Mouse (Mus musculus): ENCODE measurements at regions not wholly inside any gene's neighbourhood (a gene's known extent, or its start where the extent isn't known, plus 50 kb on each side); places are given as distances from the start of the nearest gene placed in this dataset.

DNA sequence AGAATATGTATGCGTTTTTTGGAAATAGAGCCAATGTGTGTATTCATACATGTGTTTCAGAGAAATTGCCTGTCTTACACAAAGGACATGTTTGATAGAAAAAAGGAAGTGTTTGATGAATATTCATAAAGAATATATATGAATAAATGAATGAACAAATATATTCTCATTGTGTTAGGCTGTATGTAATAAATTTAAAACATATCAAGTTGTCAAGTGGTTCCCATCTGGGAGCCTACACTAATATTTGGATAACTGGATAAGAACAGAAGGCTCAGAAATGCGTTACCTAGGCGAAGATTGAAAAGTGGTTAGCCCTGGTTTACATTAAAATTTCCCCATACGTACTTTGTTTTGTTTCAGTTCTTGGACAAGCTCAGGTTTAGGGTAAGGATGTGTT, 1369.7 kb downstream of the Slc22a22 start:
- no peaks in the 10 kb centered on the region for H3K36me3 ChIP-seq
- H3K4me2 ChIP-seq (replicated peaks): no peak overlapping the region
- no peak overlapping the region for H3K4me3 ChIP-seq (replicated peaks)
- ATAC-seq: no peak
- no peak overlapping the region for H3K27ac ChIP-seq
- H3K9me3 ChIP-seq: no peaks in the 10 kb centered on the region
- H3K4me1 ChIP-seq (replicated peaks): no peaks in the 10 kb centered on the region
- no peaks in the 10 kb centered on the region for H3K27me3 ChIP-seq (replicated peaks)
- 58% methylated on average over 4 of the region's 4 CpGs for WGBS
- H3K9ac ChIP-seq: no peak overlapping the region

DNA sequence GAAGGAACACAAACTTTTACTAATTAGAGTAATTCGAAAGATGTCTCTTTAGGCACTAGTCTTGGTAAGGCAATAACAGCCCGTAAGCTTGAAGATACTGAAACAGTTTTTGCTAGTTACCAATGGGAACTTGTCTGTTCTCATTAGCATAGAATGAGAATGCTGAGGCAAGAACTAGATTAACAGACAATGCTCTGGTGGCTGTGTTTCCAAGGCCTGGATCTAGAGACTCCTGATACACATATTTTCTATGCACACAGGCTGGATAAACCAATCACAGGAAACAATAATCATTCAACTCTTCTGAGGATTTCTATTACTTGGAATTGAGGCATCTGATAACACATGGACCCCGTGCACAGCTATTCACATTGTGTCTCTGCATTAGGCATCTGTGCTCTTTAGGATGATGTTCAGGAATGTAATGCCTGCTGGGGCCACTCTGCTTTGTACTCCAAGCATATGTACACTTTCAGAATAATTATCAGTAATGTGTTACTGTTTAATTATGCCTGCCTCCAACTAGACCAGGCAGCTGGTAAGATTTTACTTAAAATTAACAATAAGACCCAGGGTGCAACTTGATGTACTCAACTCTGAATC, 1377.2 kb downstream of the Slc22a22 start:
- H3K4me2 ChIP-seq (replicated peaks): no peak overlapping the region
- no peaks in the 10 kb centered on the region for H3K4me1 ChIP-seq (replicated peaks)
- no peaks in the 10 kb centered on the region for H3K36me3 ChIP-seq
- H3K4me3 ChIP-seq (replicated peaks): no peak overlapping the region
- WGBS: 90% methylated on average over 3 of the region's 3 CpGs
- H3K27ac ChIP-seq: no peak overlapping the region
- no peak for ATAC-seq
- no peak overlapping the region for H3K9ac ChIP-seq
- H3K9me3 ChIP-seq: no peaks in the 10 kb centered on the region
- H3K27me3 ChIP-seq (replicated peaks): no peaks in the 10 kb centered on the region

DNA sequence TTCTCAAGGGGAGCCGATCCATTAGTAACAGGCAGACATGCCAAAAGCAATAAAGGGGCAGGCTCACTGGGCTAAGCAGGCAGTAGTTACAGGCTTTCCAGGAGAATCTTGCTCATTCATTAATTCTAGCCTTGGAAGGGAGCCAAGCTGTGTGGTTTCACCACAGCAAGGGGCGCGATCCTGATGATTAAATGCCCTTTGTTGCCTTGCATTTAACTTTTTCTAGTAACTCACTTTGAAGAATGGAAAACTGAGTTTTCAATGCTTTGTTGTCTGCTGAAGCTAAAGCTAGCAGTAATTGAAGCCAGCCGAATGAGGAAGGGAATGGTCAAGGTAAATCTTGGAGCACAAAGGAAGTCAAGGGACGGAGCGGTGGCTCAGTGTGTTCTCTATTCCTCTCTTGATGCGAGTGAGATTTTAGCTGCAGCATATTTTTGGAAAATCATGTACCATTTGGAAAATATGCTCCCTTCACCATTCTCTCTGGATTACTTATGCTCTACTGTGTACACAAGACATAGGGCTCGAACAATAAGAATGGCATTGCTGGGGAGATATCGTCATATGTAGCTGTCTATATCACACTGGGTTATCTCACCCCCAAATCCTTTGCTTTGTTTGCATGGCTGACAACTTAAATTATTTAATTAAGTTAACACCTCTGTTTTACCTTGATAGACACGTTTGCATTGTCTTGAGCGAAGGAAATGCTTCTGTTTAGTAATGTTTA, 1399.4 kb downstream of the Slc22a22 start:
- WGBS: 68% methylated on average over 11 of the region's 11 CpGs

DNA sequence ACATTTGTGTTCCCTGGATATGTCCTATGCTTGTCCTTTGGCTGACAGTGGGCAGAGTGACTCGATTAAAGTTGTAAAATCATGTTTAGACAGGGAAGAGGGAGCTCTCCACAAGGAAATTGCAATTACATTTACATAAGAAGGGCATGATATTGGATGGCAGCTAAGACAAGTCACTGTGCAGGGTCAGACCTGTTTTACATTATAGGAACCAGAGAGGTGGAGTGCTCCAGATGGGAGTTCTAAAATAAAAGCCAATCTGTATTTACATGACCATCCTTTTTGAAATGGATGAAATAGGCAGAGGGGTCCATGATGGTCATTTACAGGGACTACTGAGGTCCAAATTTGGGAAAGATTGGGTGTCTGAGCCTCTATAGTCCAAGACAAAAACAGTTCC, 1400.3 kb downstream of the Slc22a22 start:
- H3K9me3 ChIP-seq: no peaks in the 10 kb centered on the region
- ATAC-seq: no peak
- WGBS: 40% methylated on average over 1 of the region's 1 CpGs

More for the DNA sequence above, 1399.4 kb downstream of the Slc22a22 start:
- Histone ChIP-seq H3K36me3 (no peaks in the 10 kb centered on the region), H3K9ac (no peak overlapping the region), H3K27me3 (replicated peaks) (no peaks in the 10 kb centered on the region), H3K4me2 (replicated peaks) (no peak overlapping the region), H3K9me3 (no peaks in the 10 kb centered on the region), H3K27ac (no peak overlapping the region), H3K4me1 (replicated peaks) (no peaks in the 10 kb centered on the region), H3K4me3 (replicated peaks) (no peak overlapping the region)
- no peak for ATAC-seq

DNA sequence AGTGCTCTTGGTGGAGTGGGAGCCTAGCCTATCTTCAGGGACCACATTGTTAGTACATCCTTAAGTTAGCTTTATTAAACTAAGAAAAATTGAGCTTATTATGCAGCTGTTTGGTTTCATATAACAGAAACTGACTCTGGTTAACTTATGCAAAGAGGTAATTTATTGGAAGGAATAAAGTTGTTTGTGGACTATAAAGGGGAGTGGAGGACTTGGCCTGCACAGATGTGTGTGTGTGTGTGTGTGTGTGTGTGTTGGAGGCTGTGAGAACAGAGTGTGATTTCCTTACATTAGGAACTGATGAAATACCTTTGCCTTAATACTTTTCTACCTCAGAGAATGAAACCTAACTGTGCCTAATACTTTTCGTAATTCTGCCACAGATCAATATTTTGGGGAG, 1400.7 kb downstream of the Slc22a22 start:
- H3K36me3 ChIP-seq: no peaks in the 10 kb centered on the region
- H3K4me2 ChIP-seq (replicated peaks): no peak overlapping the region
- no peaks in the 10 kb centered on the region for H3K27me3 ChIP-seq (replicated peaks)
- ATAC-seq: no peak
- 82% methylated on average over 1 of the region's 1 CpGs for WGBS
- H3K9ac ChIP-seq: no peak overlapping the region
- H3K27ac ChIP-seq: no peak overlapping the region
- H3K9me3 ChIP-seq: no peaks in the 10 kb centered on the region
- no peaks in the 10 kb centered on the region for H3K4me1 ChIP-seq (replicated peaks)
- H3K4me3 ChIP-seq (replicated peaks): no peak overlapping the region

More for the DNA sequence above, 1400.3 kb downstream of the Slc22a22 start:
- no peak overlapping the region for H3K4me3 ChIP-seq (replicated peaks)
- H3K36me3 ChIP-seq: no peaks in the 10 kb centered on the region
- no peaks in the 10 kb centered on the region for H3K4me1 ChIP-seq (replicated peaks)
- no peaks in the 10 kb centered on the region for H3K27me3 ChIP-seq (replicated peaks)
- H3K27ac ChIP-seq: no peak overlapping the region
- no peak overlapping the region for H3K4me2 ChIP-seq (replicated peaks)
- H3K9ac ChIP-seq: no peak overlapping the region

DNA sequence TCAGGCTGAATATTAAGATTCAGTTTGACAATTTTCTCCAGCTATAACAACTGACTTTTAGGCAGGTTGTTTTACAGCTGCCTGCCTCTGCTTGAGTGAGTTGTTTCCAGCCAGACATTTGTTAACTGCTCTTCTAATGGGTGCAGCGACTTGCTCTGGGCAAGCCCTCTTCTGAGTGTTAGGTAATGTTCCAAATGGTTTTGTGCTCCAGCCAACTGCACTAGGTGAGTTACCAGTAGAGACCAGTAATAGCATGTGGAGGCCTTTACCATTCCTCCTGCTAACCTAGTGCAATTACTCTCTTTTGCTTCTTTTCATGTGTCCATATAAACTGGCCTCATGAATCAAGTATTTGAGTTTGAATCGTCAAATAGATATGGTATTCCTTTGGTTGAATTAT, 1407.9 kb downstream of the Slc22a22 start:
- H3K9ac ChIP-seq: no peak overlapping the region
- H3K4me2 ChIP-seq (replicated peaks): no peak overlapping the region
- no peaks in the 10 kb centered on the region for H3K9me3 ChIP-seq
- no peak overlapping the region for H3K4me3 ChIP-seq (replicated peaks)
- ATAC-seq: no peak
- H3K27me3 ChIP-seq (replicated peaks): no peaks in the 10 kb centered on the region
- 74% methylated on average over 2 of the region's 2 CpGs for WGBS
- no peak overlapping the region for H3K27ac ChIP-seq
- H3K36me3 ChIP-seq: no peaks in the 10 kb centered on the region
- H3K4me1 ChIP-seq (replicated peaks): no peaks in the 10 kb centered on the region

DNA sequence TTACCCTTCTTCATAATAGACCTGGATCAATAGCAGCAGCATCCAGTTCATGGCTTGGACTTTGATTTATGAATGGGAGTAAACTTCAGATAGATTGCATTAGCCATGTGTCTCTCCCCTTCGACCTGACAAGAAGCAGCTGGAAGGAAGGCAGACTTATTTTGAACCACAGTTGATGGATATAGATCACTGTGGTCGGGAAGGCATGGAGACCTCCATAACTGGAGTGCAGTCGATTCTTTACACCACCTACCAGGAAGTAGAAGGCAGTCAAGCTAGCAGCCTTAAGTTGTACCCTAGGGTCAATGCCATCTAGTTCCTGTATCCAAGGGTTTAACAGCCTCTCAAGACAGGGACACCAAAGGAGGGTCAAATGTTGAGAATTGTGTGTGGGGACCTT, 1410.2 kb downstream of the Slc22a22 start:
- WGBS: 24% methylated on average over 3 of the region's 3 CpGs
- 0 out of 2 replicates have a peak, but pooled peaks have one; percentile 17 for ATAC-seq
- Histone ChIP-seq H3K4me2 (replicated peaks) (no peak overlapping the region), H3K36me3 (no peaks in the 10 kb centered on the region), H3K27ac (no peak overlapping the region), H3K9ac (no peak overlapping the region), H3K4me1 (replicated peaks) (no peaks in the 10 kb centered on the region), H3K9me3 (no peaks in the 10 kb centered on the region), H3K4me3 (replicated peaks) (no peak overlapping the region), H3K27me3 (replicated peaks) (no peaks in the 10 kb centered on the region)

DNA sequence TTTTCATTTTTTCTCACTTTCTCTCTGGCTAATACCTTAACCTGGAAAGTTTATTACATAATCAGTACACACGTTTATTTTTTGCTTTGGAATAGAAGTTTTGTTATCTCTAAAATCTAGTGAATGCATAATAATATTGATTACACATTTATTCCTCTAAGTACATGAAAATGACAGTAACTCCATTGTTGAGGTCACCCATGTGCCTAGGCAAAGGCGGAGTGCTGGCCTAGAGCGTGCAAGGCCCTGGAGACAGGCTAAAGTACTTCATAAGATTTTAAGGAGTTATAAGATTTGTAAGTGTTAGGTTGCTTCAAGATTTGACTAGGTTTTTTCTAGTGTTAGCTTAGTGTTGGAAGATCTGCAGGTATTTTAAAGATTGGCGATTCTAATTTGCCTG, 1410.9 kb downstream of the Slc22a22 start:
- Histone ChIP-seq H3K4me1 (replicated peaks) (no peaks in the 10 kb centered on the region), H3K9ac (no peak overlapping the region), H3K27ac (no peak overlapping the region), H3K27me3 (replicated peaks) (no peaks in the 10 kb centered on the region), H3K4me3 (replicated peaks) (no peak overlapping the region), H3K4me2 (replicated peaks) (no peak overlapping the region), H3K9me3 (no peaks in the 10 kb centered on the region), H3K36me3 (no peaks in the 10 kb centered on the region)
- 64% methylated on average over 4 of the region's 4 CpGs for WGBS
- no peak for ATAC-seq

DNA sequence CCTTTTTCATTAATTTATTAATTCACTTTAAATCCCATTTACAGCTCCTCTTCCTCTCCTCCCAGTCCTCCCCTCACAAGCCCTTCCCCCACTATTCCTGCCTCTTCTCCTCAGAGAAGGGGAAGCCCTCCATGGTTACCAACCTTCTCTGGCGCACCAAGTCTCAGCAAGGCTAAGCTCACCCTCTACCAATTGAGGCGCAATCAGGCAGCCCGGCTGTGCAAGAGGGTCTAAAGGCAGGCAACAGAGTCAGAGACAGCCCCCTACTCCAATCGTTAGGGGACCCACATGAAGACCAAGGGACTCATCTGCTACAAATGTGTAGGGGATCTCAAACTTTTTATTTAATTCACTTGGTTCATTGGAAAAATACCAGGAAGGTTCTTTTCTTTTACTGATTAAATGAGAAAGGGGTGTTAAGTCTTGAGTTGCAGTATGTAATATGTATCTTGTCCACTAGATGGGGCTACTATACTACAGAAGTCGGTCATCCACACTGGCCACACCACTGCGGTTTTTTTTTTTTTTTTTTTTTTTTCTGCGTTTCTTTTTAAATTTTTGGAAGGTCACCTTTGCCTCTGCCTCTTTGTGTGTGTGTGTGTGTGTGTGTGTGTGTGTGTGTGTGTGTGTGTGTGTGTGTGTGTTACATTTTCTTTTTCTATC, 1411.4 kb downstream of the Slc22a22 start:
- H3K9ac ChIP-seq: no peak overlapping the region
- H3K27ac ChIP-seq: no peak overlapping the region
- no peaks in the 10 kb centered on the region for H3K9me3 ChIP-seq
- peak; percentile 77 for ATAC-seq
- H3K4me2 ChIP-seq (replicated peaks): no peak overlapping the region
- WGBS: 37% methylated on average over 7 of the region's 7 CpGs
- H3K36me3 ChIP-seq: no peaks in the 10 kb centered on the region
- no peak overlapping the region for H3K4me3 ChIP-seq (replicated peaks)
- H3K4me1 ChIP-seq (replicated peaks): no peaks in the 10 kb centered on the region
- H3K27me3 ChIP-seq (replicated peaks): no peaks in the 10 kb centered on the region

DNA sequence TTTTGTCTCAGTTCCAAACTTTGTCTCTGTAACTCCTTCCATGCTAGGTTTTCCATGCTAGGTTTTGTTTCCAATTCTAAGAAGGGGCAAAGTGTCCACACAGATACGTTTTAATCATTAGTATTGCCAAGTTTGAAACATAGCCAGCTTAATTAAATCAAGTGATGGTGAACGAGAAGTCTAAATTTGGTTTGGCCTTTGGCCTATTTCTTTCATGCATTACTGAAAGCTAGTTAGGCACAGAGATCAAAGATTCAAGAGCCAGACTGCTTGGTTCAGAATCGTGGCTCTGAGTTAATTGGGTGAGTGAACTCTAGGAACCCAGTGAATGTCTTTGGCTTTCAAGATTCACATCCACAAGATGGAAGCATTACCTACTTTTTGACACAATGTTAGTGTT, 1414.8 kb downstream of the Slc22a22 start:
- Histone ChIP-seq H3K27ac (no peak overlapping the region), H3K4me1 (replicated peaks) (no peaks in the 10 kb centered on the region), H3K9ac (no peak overlapping the region), H3K4me3 (replicated peaks) (no peak overlapping the region), H3K27me3 (replicated peaks) (no peaks in the 10 kb centered on the region), H3K4me2 (replicated peaks) (no peak overlapping the region), H3K9me3 (no peaks in the 10 kb centered on the region), H3K36me3 (no peaks in the 10 kb centered on the region)
- WGBS: 83% methylated on average over 3 of the region's 3 CpGs
- ATAC-seq: no peak

DNA sequence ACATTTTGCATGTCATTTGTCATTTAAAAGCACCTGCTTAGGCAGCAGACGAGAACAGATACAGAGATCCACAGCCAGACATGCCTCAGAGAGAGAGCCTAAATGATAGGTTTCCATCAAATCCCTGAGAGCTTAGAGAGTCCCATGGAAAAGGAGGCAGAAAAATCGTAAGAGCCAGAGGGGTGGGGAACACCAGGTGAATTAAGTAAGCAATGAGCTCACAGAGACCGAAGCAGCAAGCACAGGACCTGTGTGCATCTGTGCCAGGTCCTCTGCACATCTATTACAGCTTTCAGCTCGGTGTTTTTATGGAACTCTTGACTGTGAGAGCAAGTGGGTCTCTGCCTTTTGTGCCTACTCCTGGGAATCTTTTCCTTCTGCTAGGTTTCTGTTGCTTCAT, 1416.1 kb downstream of the Slc22a22 start:
- Histone ChIP-seq H3K27me3 (replicated peaks) (no peaks in the 10 kb centered on the region), H3K9ac (no peak overlapping the region), H3K4me2 (replicated peaks) (no peak overlapping the region), H3K27ac (no peak overlapping the region), H3K4me3 (replicated peaks) (no peak overlapping the region), H3K36me3 (no peaks in the 10 kb centered on the region), H3K4me1 (replicated peaks) (no peaks in the 10 kb centered on the region), H3K9me3 (no peaks in the 10 kb centered on the region)
- ATAC-seq: no peak
- 48% methylated on average over 4 of the region's 4 CpGs for WGBS

DNA sequence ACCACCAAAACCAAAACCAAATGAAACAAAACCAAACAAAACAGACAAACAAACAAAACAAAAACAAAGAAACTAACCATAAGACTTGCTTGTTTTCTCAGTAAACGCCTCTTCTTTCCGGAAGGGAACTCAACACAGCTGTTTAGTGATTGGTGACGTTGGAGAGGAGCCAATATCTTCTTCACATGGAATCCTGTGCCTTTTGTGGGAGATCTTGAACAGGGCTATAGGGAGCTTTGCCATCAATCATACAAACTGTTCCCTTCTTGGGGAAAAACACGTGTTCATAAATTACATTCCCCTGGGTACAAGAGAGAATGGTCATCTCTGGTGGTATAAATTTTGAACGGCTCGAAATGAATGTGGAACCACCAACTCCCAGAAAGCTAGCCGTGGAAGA, 1426.7 kb downstream of the Slc22a22 start:
- H3K4me2 ChIP-seq (replicated peaks): no peak overlapping the region
- H3K4me3 ChIP-seq (replicated peaks): no peak overlapping the region
- no peak overlapping the region for H3K9ac ChIP-seq
- H3K27ac ChIP-seq: no peak overlapping the region
- no peaks in the 10 kb centered on the region for H3K9me3 ChIP-seq
- no peaks in the 10 kb centered on the region for H3K27me3 ChIP-seq (replicated peaks)
- H3K36me3 ChIP-seq: no peaks in the 10 kb centered on the region
- H3K4me1 ChIP-seq (replicated peaks): no peaks in the 10 kb centered on the region
- 31% methylated on average over 7 of the region's 7 CpGs for WGBS
- ATAC-seq: no peak

DNA sequence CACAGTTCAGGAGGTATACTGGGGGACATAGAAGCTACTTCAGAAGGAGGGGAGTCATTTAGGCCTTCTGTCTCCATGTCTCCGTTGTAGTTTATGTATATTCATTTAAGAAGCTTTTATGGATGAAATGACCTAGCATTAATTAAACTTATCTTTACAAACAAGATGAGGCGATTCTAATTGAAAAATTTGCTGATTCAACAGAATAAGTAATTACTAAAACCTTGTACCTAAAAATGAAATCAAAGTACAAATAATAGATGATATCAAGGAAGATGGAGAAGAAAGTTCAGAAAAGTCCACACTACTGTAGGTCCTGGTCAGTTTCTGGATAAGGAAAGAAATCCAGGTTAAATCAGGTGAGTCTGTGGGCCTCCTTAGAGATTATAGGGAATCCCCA, 1429.6 kb downstream of the Slc22a22 start:
- Histone ChIP-seq H3K4me1 (replicated peaks) (no peaks in the 10 kb centered on the region), H3K4me2 (replicated peaks) (no peak overlapping the region), H3K36me3 (no peaks in the 10 kb centered on the region), H3K9ac (no peak overlapping the region), H3K27me3 (replicated peaks) (no peaks in the 10 kb centered on the region), H3K9me3 (no peaks in the 10 kb centered on the region), H3K4me3 (replicated peaks) (no peak overlapping the region), H3K27ac (no peak overlapping the region)
- no peak for ATAC-seq
- WGBS: 83% methylated on average over 2 of the region's 2 CpGs
